Mouse (Mus musculus) spleen, adult 2 months (tissue): ENCODE data around the gene Adm.

Source experiments
- CTCF ChIP-seq: fragments of 200-500 bp; IDR thresholded peaks from 2 replicates; pipeline ENCODE4 v1.5.1; 2011; ENCODE audit warnings: mild to moderate bottlenecking, inconsistent platforms; ENCODE audit not compliant: insufficient read depth, insufficient read length, insufficient replicate concordance; ENCODE audit errors: extremely low read depth
- POLR2A ChIP-seq: fragments of 200-500 bp; IDR thresholded peaks from 2 replicates; pipeline ENCODE4 v1.6.1; 2011; ENCODE audit warnings: low read depth, low read length, inconsistent platforms

- TF ChIP-seq CTCF (no peak), POLR2A (no peak)
These were observed 43.8 kb upstream of the Adm start for GRCm38 (mm10) chr7:110583705-110584104.
